Mouse (Mus musculus) stomach, embryonic 15.5 days (tissue): ENCODE measurements around the gene Hspg2. TPM values are rescaled to one million over a fixed set of nuclear protein-coding genes. Genes with fewer than 3 reads are reported as not detected.
"Not testable (repeated sequence)": the region's sequence is repeated elsewhere in the genome, so short reads cannot be mapped to it uniquely, and the experiment has no call there.

Source experiments
- ATAC-seq: fragments of 200-750 bp; cut with Nextera tagmentation; 2 replicates; pipeline ENCODE4 v1.8.0; 2017; ENCODE audit warnings: low read depth, moderate number of reproducible peaks, moderate TSS enrichment; ENCODE audit not compliant: insufficient read depth, low FRiP score
- H3K27ac ChIP-seq: fragments of 300-500 bp; sonication (generic); 2 replicates; pipeline ENCODE4 v1.5.1; 2015; ENCODE audit warnings: mild to moderate bottlenecking, inconsistent platforms
- H3K27me3 ChIP-seq: fragments of 300-500 bp; sonication (generic); replicated peaks from 2 replicates; pipeline ENCODE4 v1.6.1; 2015; ENCODE audit warnings: inconsistent platforms
- H3K36me3 ChIP-seq: fragments of 300-500 bp; sonication (generic); 2 replicates; pipeline ENCODE4 v1.6.1; 2015; ENCODE audit warnings: inconsistent platforms
- H3K4me1 ChIP-seq: fragments of 300-500 bp; sonication (generic); 2 replicates; pipeline ENCODE4 v1.6.1; 2015; ENCODE audit warnings: inconsistent platforms
- H3K4me2 ChIP-seq: fragments of 300-500 bp; sonication (generic); 2 replicates; pipeline ENCODE4 v1.6.1; 2015; ENCODE audit warnings: mild to moderate bottlenecking, inconsistent platforms
- H3K4me3 ChIP-seq: fragments of 300-500 bp; sonication (generic); replicated peaks from 2 replicates; pipeline ENCODE4 v1.5.1; 2015; ENCODE audit warnings: inconsistent platforms
- H3K9ac ChIP-seq: fragments of 300-500 bp; sonication (generic); 2 replicates; pipeline ENCODE4 v1.6.1; 2015; ENCODE audit warnings: inconsistent platforms
- H3K9me3 ChIP-seq: fragments of 300-500 bp; sonication (generic); 2 replicates; pipeline ENCODE4 v1.6.1; 2016; ENCODE audit warnings: inconsistent platforms
- WGBS: fragments of 180-500 bp; shearing (Covaris S2); methylation state at CpG from one replicate; pipeline ENCODE4 v1.1.7; 2015; 5-methylcytosine and 5-hydroxymethylcytosine counted together
- polyA plus RNA-seq: library from polyadenylated mRNA; unstranded; fragments of >200 nt; fragmentation: Nextera tagmentation; extraction: Ambion mirVana; gene quantifications from 2 replicates; pipeline ENCODE4 v1.2.1, GENCODE M21; 2015

Hspg2 gene
- polyA plus RNA-seq = 28.5 and 28.9 TPM in 2 replicates

GRCm38 (mm10) chr4:137468260-137469080 lies at the start of gene Hspg2:
Hspg2 (plus strand) TSS chr4:137468769.
- peak within 1 kb of the TSS; percentile 78 for H3K4me3 ChIP-seq
- H3K36me3 ChIP-seq = no peaks in the 10 kb centered on the region
- peak within 1 kb of the TSS; percentile 76 for H3K9ac ChIP-seq
- H3K9me3 ChIP-seq = no peaks in the 10 kb centered on the region
- ATAC-seq = peak; percentile 84
- peaks cover 48% of the 10 kb centered on the region for H3K4me1 ChIP-seq
- WGBS = 1% methylated on average over 65 of the region's 72 CpGs
- peak within 1 kb of the TSS; percentile 83 for H3K27ac ChIP-seq
- peak within 1 kb of the TSS; percentile 85 for H3K4me2 ChIP-seq
- H3K27me3 ChIP-seq = no peaks in the 10 kb centered on the region

GRCm38 (mm10) chr4:137430502-137430901 lies 38.1 kb upstream of the Hspg2 start, which contains the start of gene Cela3b:
Cela3b (minus strand) TSS chr4:137430540.
- no peak within 1 kb of the TSS for H3K4me2 ChIP-seq
- H3K27me3 ChIP-seq = no peaks in the 10 kb centered on the region
- H3K27ac ChIP-seq = no peak within 1 kb of the TSS
- no peak within 1 kb of the TSS for H3K4me3 ChIP-seq
- no peak within 1 kb of the TSS for H3K9ac ChIP-seq
- peak; percentile 56 for ATAC-seq
- WGBS = 75% methylated on average over 4 of the region's 4 CpGs
- H3K9me3 ChIP-seq = no peaks in the 10 kb centered on the region
- no peaks in the 10 kb centered on the region for H3K36me3 ChIP-seq
- no peaks in the 10 kb centered on the region for H3K4me1 ChIP-seq

GRCm38 (mm10) chr4:137432700-137433550 lies 35.6 kb upstream of the Hspg2 start:
- H3K9me3 ChIP-seq, H3K4me2 ChIP-seq, H3K36me3 ChIP-seq, H3K4me3 ChIP-seq, H3K27me3 ChIP-seq, H3K9ac ChIP-seq, H3K4me1 ChIP-seq: not testable (repeated sequence)
- 59% methylated on average over 10 of the region's 10 CpGs for WGBS
- peak overlapping the region; percentile 63 for H3K27ac ChIP-seq
- ATAC-seq = peak; percentile 65; the same call in 1 of the 2 replicates

- Histone ChIP-seq H3K4me3 (no peak overlapping the region), H3K4me1 (no peaks in the 10 kb centered on the region), H3K27me3 (no peaks in the 10 kb centered on the region), H3K4me2 (no peak overlapping the region), H3K9me3 (no peaks in the 10 kb centered on the region), H3K27ac (no peak overlapping the region), H3K36me3 (no peaks in the 10 kb centered on the region), H3K9ac (no peak overlapping the region)
- WGBS = 81% methylated on average over 8 of the region's 8 CpGs
- no peak; the same call in 1 of the 2 replicates for ATAC-seq
Observed at GRCm38 (mm10) chr4:137436979-137437669, 31.4 kb upstream of the Hspg2 start.

- Histone ChIP-seq H3K27ac (0 out of 2 replicates have a peak overlapping the region, but pooled peaks have one; percentile 6), H3K4me2 (no peak overlapping the region), H3K4me3 (no peak overlapping the region), H3K9me3 (no peaks in the 10 kb centered on the region), H3K9ac (no peak overlapping the region), H3K27me3 (no peaks in the 10 kb centered on the region), H3K4me1 (no peaks in the 10 kb centered on the region), H3K36me3 (no peaks in the 10 kb centered on the region)
- WGBS = 85% methylated on average over 8 of the region's 8 CpGs
- peak; percentile 75; the same call in 1 of the 2 replicates for ATAC-seq
Observed at GRCm38 (mm10) chr4:137438842-137439241, 29.7 kb upstream of the Hspg2 start.

GRCm38 (mm10) chr4:137441332-137441731 lies 27.2 kb upstream of the Hspg2 start:
- 76% methylated on average over 4 of the region's 4 CpGs for WGBS
- no peak overlapping the region for H3K27ac ChIP-seq

GRCm38 (mm10) chr4:137443625-137444024 lies 24.9 kb upstream of the Hspg2 start:
- no peak overlapping the region for H3K4me3 ChIP-seq
- no peaks in the 10 kb centered on the region for H3K36me3 ChIP-seq
- H3K27ac ChIP-seq = no peak overlapping the region
- WGBS = 10% methylated on average over 5 of the region's 5 CpGs
- H3K9ac ChIP-seq = no peak overlapping the region
- no peak for ATAC-seq
- peaks cover 7% of the 10 kb centered on the region for H3K4me1 ChIP-seq
- H3K9me3 ChIP-seq = no peaks in the 10 kb centered on the region
- no peaks in the 10 kb centered on the region for H3K27me3 ChIP-seq
- H3K4me2 ChIP-seq = no peak overlapping the region

More at GRCm38 (mm10) chr4:137441332-137441731, 27.2 kb upstream of the Hspg2 start:
- no peaks in the 10 kb centered on the region for H3K27me3 ChIP-seq
- H3K4me3 ChIP-seq = no peak overlapping the region
- no peak overlapping the region for H3K9ac ChIP-seq
- no peaks in the 10 kb centered on the region for H3K4me1 ChIP-seq
- no peaks in the 10 kb centered on the region for H3K9me3 ChIP-seq
- H3K36me3 ChIP-seq = no peaks in the 10 kb centered on the region
- no peak overlapping the region for H3K4me2 ChIP-seq
- ATAC-seq = no peak

GRCm38 (mm10) chr4:137445881-137446280 lies 22.7 kb upstream of the Hspg2 start:
- Histone ChIP-seq H3K36me3 (no peaks in the 10 kb centered on the region), H3K27me3 (no peaks in the 10 kb centered on the region), H3K27ac (no peak overlapping the region), H3K4me1 (peaks cover 17% of the 10 kb centered on the region), H3K4me3 (no peak overlapping the region), H3K4me2 (no peak overlapping the region), H3K9ac (no peak overlapping the region), H3K9me3 (no peaks in the 10 kb centered on the region)
- 85% methylated on average over 4 of the region's 4 CpGs for WGBS
- ATAC-seq = no peak

GRCm38 (mm10) chr4:137447363-137448196 lies 21.0 kb upstream of the Hspg2 start:
- Histone ChIP-seq H3K27ac (peak overlapping the region; percentile 27; the same call in 1 of the 2 replicates), H3K9ac (no peak overlapping the region), H3K4me1 (peaks cover 17% of the 10 kb centered on the region), H3K4me3 (no peak overlapping the region), H3K4me2 (no peak overlapping the region), H3K27me3 (no peaks in the 10 kb centered on the region), H3K9me3 (no peaks in the 10 kb centered on the region), H3K36me3 (no peaks in the 10 kb centered on the region)
- WGBS = 49% methylated on average over 7 of the region's 7 CpGs
- ATAC-seq = no peak

GRCm38 (mm10) chr4:137448197-137448596 lies 20.4 kb upstream of the Hspg2 start:
- WGBS = 37% methylated on average over 6 of the region's 6 CpGs
- peaks cover 17% of the 10 kb centered on the region for H3K4me1 ChIP-seq
- ATAC-seq = no peak; the same call in 1 of the 2 replicates
- H3K4me3 ChIP-seq = no peak overlapping the region
- no peak overlapping the region for H3K4me2 ChIP-seq
- H3K9me3 ChIP-seq = no peaks in the 10 kb centered on the region
- H3K27me3 ChIP-seq = no peaks in the 10 kb centered on the region
- no peaks in the 10 kb centered on the region for H3K36me3 ChIP-seq
- no peak overlapping the region for H3K9ac ChIP-seq
- peak overlapping the region; percentile 55 for H3K27ac ChIP-seq

GRCm38 (mm10) chr4:137448641-137449040 lies 19.9 kb upstream of the Hspg2 start:
- Histone ChIP-seq H3K9me3 (no peaks in the 10 kb centered on the region), H3K27me3 (no peaks in the 10 kb centered on the region), H3K4me2 (no peak overlapping the region), H3K4me1 (peaks cover 17% of the 10 kb centered on the region), H3K4me3 (no peak overlapping the region), H3K36me3 (no peaks in the 10 kb centered on the region), H3K9ac (no peak overlapping the region), H3K27ac (peak overlapping the region; percentile 55)
- WGBS = 20% methylated on average over 2 of the region's 2 CpGs
- 0 out of 2 replicates have a peak, but pooled peaks have one; percentile 13 for ATAC-seq
